In the genomic region with DNA sequence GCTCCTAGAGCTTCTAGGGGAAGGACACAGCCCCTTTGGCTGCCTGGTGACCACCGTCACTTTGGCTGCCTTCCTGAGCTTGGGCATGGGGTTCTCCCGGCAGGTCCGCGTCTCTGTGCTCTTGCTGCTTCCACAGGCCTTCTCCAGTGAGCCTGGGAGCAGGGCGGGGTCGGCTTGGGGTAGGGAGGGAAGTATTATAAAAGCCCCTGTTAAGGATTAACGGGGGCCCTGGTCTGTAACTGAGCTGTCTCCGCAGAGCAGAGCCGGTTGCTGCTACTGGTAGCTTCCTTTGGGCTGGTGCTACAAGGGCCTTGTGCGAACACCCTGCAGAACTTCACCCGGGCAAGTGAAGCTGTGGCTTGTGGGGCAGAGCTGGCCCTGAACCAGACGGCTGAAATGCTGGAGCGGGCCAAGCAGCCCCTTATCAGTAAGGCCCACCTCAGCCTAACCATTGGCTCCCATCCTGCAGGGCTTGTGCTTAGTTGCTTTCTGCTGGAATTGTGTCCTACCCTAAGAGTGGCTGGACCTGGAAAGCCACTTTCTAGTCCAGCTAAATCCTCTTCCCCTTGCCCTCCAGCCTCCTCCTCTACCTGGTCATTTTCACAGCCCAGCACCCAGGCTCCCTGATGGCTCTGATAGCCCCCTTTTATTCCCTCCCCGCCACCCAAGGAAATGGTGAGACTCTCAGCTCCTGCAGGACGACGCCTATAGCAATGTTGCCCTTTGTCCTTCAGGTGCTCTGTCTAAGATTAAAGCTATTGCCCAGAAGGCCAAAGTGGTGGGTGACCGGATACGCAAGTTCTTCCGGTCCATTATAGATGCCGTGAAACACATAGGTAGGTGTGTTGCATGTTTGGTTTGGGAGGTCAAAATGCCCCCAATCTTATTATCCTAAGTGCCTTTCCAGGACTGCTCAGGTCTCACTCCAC, we compare ENCODE assay signal across 25 mouse cellular contexts. TPM values are rescaled to one million over a fixed set of nuclear protein-coding genes. Genes with fewer than 3 reads are reported as not detected.
DNase-seq lines count a peak whose midpoint lies in the region; ATAC-seq and TF ChIP-seq lines count a peak whose summit lies in the region.
"Had no signal": no experiment of that assay in that cellular context is flagged by ENCODE, and none has a peak within 500 bp of the region (broad histone marks: within the 10 kb centered on the region; RNA-seq: fewer than 3 reads in every experiment).

No protein-coding gene starts in this region.

- H3K27ac ChIP-seq in forebrain, embryonic 10.5 days, result peak overlapping the region; percentile 12; the same call in 1 of the 2 replicates
- H3K27ac ChIP-seq in forebrain, embryonic 12.5 days, result no peak overlapping the region
- H3K27ac ChIP-seq in kidney, adult 2 months (ENCODE audit: insufficient read depth, low read depth, low read length), result no peak overlapping the region
- H3K27ac ChIP-seq in intestine, embryonic 15.5 days, result peak overlapping the region; percentile 62
- no peak overlapping the region for H3K27ac ChIP-seq in stomach, embryonic 14.5 days (ENCODE audit: low read length)
- H3K27ac ChIP-seq: embryonic facial prominence, embryonic 12.5 days; forebrain, embryonic 15.5 days; hindbrain, embryonic 10.5 days; hindbrain, postnatal 0 days; left cerebral cortex, adult 2 months; limb, embryonic 15.5 days; liver, embryonic 15.5 days; macrophage; midbrain, embryonic 13.5 days; neural tube, embryonic 13.5 days had no signal

- peaks cover 23% of the 10 kb centered on the region for H3K4me1 ChIP-seq in forebrain, embryonic 10.5 days
- peaks cover 5% of the 10 kb centered on the region; the same call in 1 of the 2 replicates for H3K4me1 ChIP-seq in forebrain, embryonic 12.5 days
- no peaks in the 10 kb centered on the region for H3K4me1 ChIP-seq in kidney, adult 2 months (ENCODE audit: control insufficient read depth, insufficient read depth, low read length)
- peaks cover 9% of the 10 kb centered on the region for H3K4me1 ChIP-seq in intestine, embryonic 15.5 days (replicated peaks)
- H3K4me1 ChIP-seq in stomach, embryonic 14.5 days (ENCODE audit: control insufficient read depth, insufficient read depth, low read length), result 0 out of 2 replicates have a peak, but pooled peaks cover 4% of the 10 kb centered on the region
- H3K4me1 ChIP-seq: embryonic facial prominence, embryonic 12.5 days; forebrain, embryonic 15.5 days; limb, embryonic 15.5 days; liver, embryonic 15.5 days; neural tube, embryonic 13.5 days had no signal

- no peak for TF ChIP-seq CTCF in kidney, adult 2 months (conservative IDR thresholded peaks at IDR 0.05; ENCODE audit: insufficient read depth, insufficient read length, low read depth, low read length)

- DNase-seq in forebrain, embryonic 10.5 days (ENCODE audit: extremely low spot score, low spot score), result no peak
- DNase-seq in kidney, postnatal 4 days, result peak; percentile 54 to 72
- DNase-seq in kidney, adult 2 months, result no peak
- DNase-seq in MN1 (ENCODE audit: low spot score), result no peak
- DNase-seq in urinary bladder, postnatal 25 days (ENCODE audit: low spot score), result no peak
- DNase-seq: cerebellum, adult 8-10 months; gastrocnemius, postnatal 14 days; kidney, postnatal 10 days; layer of hippocampus, adult 9-11 months; right cerebral cortex, postnatal 25 days had no signal

- no peaks in the 10 kb centered on the region for H3K36me3 ChIP-seq in forebrain, embryonic 10.5 days (replicated peaks)
- no peaks in the 10 kb centered on the region for H3K36me3 ChIP-seq in forebrain, embryonic 12.5 days (replicated peaks)
- H3K36me3 ChIP-seq in kidney, adult 2 months (ENCODE audit: control insufficient read depth, insufficient read depth, low read length), result no peaks in the 10 kb centered on the region
- H3K36me3 ChIP-seq in intestine, embryonic 15.5 days, result no peaks in the 10 kb centered on the region
- no peaks in the 10 kb centered on the region for H3K36me3 ChIP-seq in stomach, embryonic 14.5 days (ENCODE audit: control insufficient read depth, insufficient read depth, low read length)
- H3K36me3 ChIP-seq: embryonic facial prominence, embryonic 12.5 days; forebrain, embryonic 15.5 days; hindbrain, embryonic 10.5 days; limb, embryonic 15.5 days; liver, embryonic 15.5 days; midbrain, embryonic 13.5 days; neural tube, embryonic 13.5 days had no signal

- H3K9me3 ChIP-seq in forebrain, embryonic 10.5 days, result no peaks in the 10 kb centered on the region
- no peaks in the 10 kb centered on the region for H3K9me3 ChIP-seq in forebrain, embryonic 12.5 days
- no peaks in the 10 kb centered on the region for H3K9me3 ChIP-seq in intestine, embryonic 15.5 days
- no peaks in the 10 kb centered on the region for H3K9me3 ChIP-seq in stomach, embryonic 14.5 days (ENCODE audit: control insufficient read depth, low read depth, low read length)
- H3K9me3 ChIP-seq: embryonic facial prominence, embryonic 12.5 days; forebrain, embryonic 15.5 days; hindbrain, embryonic 10.5 days; limb, embryonic 15.5 days; liver, embryonic 15.5 days; midbrain, embryonic 13.5 days; neural tube, embryonic 13.5 days had no signal

- 78% methylated on average over 20 of the region's 20 CpGs for WGBS in forebrain, embryonic 10.5 days
- WGBS in forebrain, embryonic 12.5 days, result 79% methylated on average over 20 of the region's 20 CpGs
- 65% methylated on average over 20 of the region's 20 CpGs for WGBS in kidney, adult 2 months
- 54% methylated on average over 20 of the region's 20 CpGs for WGBS in intestine, embryonic 15.5 days
- WGBS in stomach, embryonic 14.5 days, result 63% methylated on average over 20 of the region's 20 CpGs

- no peak overlapping the region for H3K4me2 ChIP-seq in forebrain, embryonic 12.5 days
- H3K4me2 ChIP-seq in intestine, embryonic 15.5 days (replicated peaks), result peak overlapping the region; percentile 35
- no peak overlapping the region for H3K4me2 ChIP-seq in stomach, embryonic 14.5 days (replicated peaks; ENCODE audit: low read depth, low read length)
- H3K4me2 ChIP-seq: embryonic facial prominence, embryonic 12.5 days; forebrain, embryonic 15.5 days; limb, embryonic 15.5 days; liver, embryonic 15.5 days; midbrain, embryonic 13.5 days; neural tube, embryonic 13.5 days had no signal

- TF ChIP-seq POLR2A in kidney, adult 2 months (IDR thresholded peaks at IDR 0.05; ENCODE audit: low read depth, low read length), result no peak

- no peak overlapping the region for H3K9ac ChIP-seq in forebrain, embryonic 12.5 days
- H3K9ac ChIP-seq in intestine, embryonic 15.5 days, result no peak overlapping the region
- H3K9ac ChIP-seq in stomach, embryonic 14.5 days (replicated peaks; ENCODE audit: low read depth, low read length), result 0 out of 2 replicates have a peak overlapping the region, but pooled peaks have one; percentile 33
- H3K9ac ChIP-seq: embryonic facial prominence, embryonic 12.5 days; forebrain, embryonic 15.5 days; limb, embryonic 15.5 days; liver, embryonic 15.5 days; midbrain, embryonic 13.5 days; neural tube, embryonic 13.5 days had no signal

- ATAC-seq in forebrain, embryonic 12.5 days (ENCODE audit: low FRiP score), result no peak
- peak; percentile 60 for ATAC-seq in intestine, embryonic 15.5 days
- ATAC-seq in stomach, embryonic 14.5 days (ENCODE audit: insufficient number of reproducible peaks, insufficient read depth, low FRiP score, low read depth), result no peak
- ATAC-seq: forebrain, embryonic 15.5 days; hindbrain, postnatal 0 days; midbrain, embryonic 13.5 days had no signal

- no peak overlapping the region for H3K4me3 ChIP-seq in forebrain, embryonic 10.5 days
- H3K4me3 ChIP-seq in forebrain, embryonic 12.5 days (replicated peaks), result no peak overlapping the region
- H3K4me3 ChIP-seq in kidney, adult 2 months (ENCODE audit: insufficient read depth, low read depth, low read length), result no peak overlapping the region
- H3K4me3 ChIP-seq in intestine, embryonic 15.5 days (replicated peaks), result no peak overlapping the region
- no peak overlapping the region for H3K4me3 ChIP-seq in stomach, embryonic 14.5 days (ENCODE audit: low read depth, low read length)
- H3K4me3 ChIP-seq: embryonic facial prominence, embryonic 12.5 days; erythroblast, embryonic 14.5 days; forebrain, embryonic 15.5 days; hindbrain, embryonic 10.5 days; left cerebral cortex, adult 2 months; limb, embryonic 15.5 days; liver, embryonic 15.5 days; midbrain, embryonic 13.5 days; neural tube, embryonic 13.5 days had no signal

- H3K27me3 ChIP-seq in forebrain, embryonic 10.5 days (ENCODE audit: poor library complexity, severe bottlenecking), result peaks cover 15% of the 10 kb centered on the region; the same call in 1 of the 2 replicates
- H3K27me3 ChIP-seq in forebrain, embryonic 12.5 days, result 0 out of 2 replicates have a peak, but pooled peaks cover 10% of the 10 kb centered on the region
- H3K27me3 ChIP-seq in kidney, adult 2 months (replicated peaks; ENCODE audit: control insufficient read depth, insufficient read depth, low read length), result no peaks in the 10 kb centered on the region
- H3K27me3 ChIP-seq in intestine, embryonic 15.5 days (replicated peaks), result no peaks in the 10 kb centered on the region
- H3K27me3 ChIP-seq in stomach, embryonic 14.5 days (ENCODE audit: control insufficient read depth, insufficient read depth, low read length), result no peaks in the 10 kb centered on the region
- H3K27me3 ChIP-seq: embryonic facial prominence, embryonic 12.5 days; forebrain, embryonic 15.5 days; limb, embryonic 15.5 days; midbrain, embryonic 13.5 days; neural tube, embryonic 13.5 days had no signal

RNA-seq across cellular contexts. Expression of gene Dcst1, which starts 0.7 kb away (rescaled TPM):
- polyA plus RNA-seq in forebrain, embryonic 10.5 days (2016; fragmentation: Nextera tagmentation; extraction: Ambion mirVana), result 0.23 TPM in 1 of 2 replicates, not detected in the other
- polyA plus RNA-seq in forebrain, embryonic 12.5 days (2016; fragmentation: Nextera tagmentation; extraction: Ambion mirVana), result 0.36 and 0.54 TPM in 2 replicates
- polyA plus RNA-seq in kidney, adult 2 months (2012; rRNA removed), result 1.8 and 2.2 TPM in 2 replicates
- polyA plus RNA-seq in intestine, embryonic 15.5 days (2015; fragmentation: Nextera tagmentation; extraction: Ambion mirVana), result 1.6 and 1.9 TPM in 2 replicates
- 0.11 and 0.55 TPM in 2 replicates for polyA plus RNA-seq in stomach, embryonic 14.5 days (2014; fragmentation: Nextera tagmentation; extraction: Ambion mirVana)
- polyA plus RNA-seq: erythroblast, embryonic 14.5 days; liver, embryonic 15.5 days; macrophage had no signal

RNA-seq across cellular contexts. Expression of gene Dcst2, which starts 4.0 kb away (rescaled TPM):
- polyA plus RNA-seq in forebrain, embryonic 10.5 days (2016; fragmentation: Nextera tagmentation; extraction: Ambion mirVana), result 0.06 and 0.16 TPM in 2 replicates
- 0.13 and 0.22 TPM in 2 replicates for polyA plus RNA-seq in forebrain, embryonic 12.5 days (2016; fragmentation: Nextera tagmentation; extraction: Ambion mirVana)
- polyA plus RNA-seq in kidney, adult 2 months (2012; rRNA removed), result 0.38 and 0.41 TPM in 2 replicates
- polyA plus RNA-seq in intestine, embryonic 15.5 days (2015; fragmentation: Nextera tagmentation; extraction: Ambion mirVana), result 1.4 and 1.5 TPM in 2 replicates
- polyA plus RNA-seq in stomach, embryonic 14.5 days (2014; fragmentation: Nextera tagmentation; extraction: Ambion mirVana), result 0.18 and 0.42 TPM in 2 replicates
- polyA plus RNA-seq: erythroblast, embryonic 14.5 days; heart, embryonic 16.5 days; macrophage had no signal

RNA-seq across cellular contexts. Expression of gene Adam15, which starts 16.0 kb away (rescaled TPM):
- polyA plus RNA-seq in forebrain, embryonic 10.5 days (2016; fragmentation: Nextera tagmentation; extraction: Ambion mirVana), result 32.1 and 39.5 TPM in 2 replicates
- 22.7 and 28.2 TPM in 2 replicates for polyA plus RNA-seq in forebrain, embryonic 12.5 days (2016; fragmentation: Nextera tagmentation; extraction: Ambion mirVana)
- polyA plus RNA-seq in kidney, adult 2 months (2012; rRNA removed), result 95.1 and 111 TPM in 2 replicates
- 45.5 and 49.5 TPM in 2 replicates for polyA plus RNA-seq in intestine, embryonic 15.5 days (2015; fragmentation: Nextera tagmentation; extraction: Ambion mirVana)
- polyA plus RNA-seq in stomach, embryonic 14.5 days (2014; fragmentation: Nextera tagmentation; extraction: Ambion mirVana), result 27.9 and 28.5 TPM in 2 replicates

RNA-seq across cellular contexts. Expression of gene Efna4, which starts 27.9 kb away (rescaled TPM):
- polyA plus RNA-seq in forebrain, embryonic 10.5 days (2016; fragmentation: Nextera tagmentation; extraction: Ambion mirVana), result 27.6 and 28.7 TPM in 2 replicates
- 17.1 and 20.0 TPM in 2 replicates for polyA plus RNA-seq in forebrain, embryonic 12.5 days (2016; fragmentation: Nextera tagmentation; extraction: Ambion mirVana)
- 8.2 and 10.4 TPM in 2 replicates for polyA plus RNA-seq in kidney, adult 2 months (2012; rRNA removed)
- polyA plus RNA-seq in intestine, embryonic 15.5 days (2015; fragmentation: Nextera tagmentation; extraction: Ambion mirVana), result 16.9 and 18.1 TPM in 2 replicates
- 24.0 and 25.3 TPM in 2 replicates for polyA plus RNA-seq in stomach, embryonic 14.5 days (2014; fragmentation: Nextera tagmentation; extraction: Ambion mirVana)
- polyA plus RNA-seq: erythroblast, embryonic 14.5 days; macrophage had no signal

RNA-seq across cellular contexts. Expression of gene Zbtb7b, which starts 28.8 kb away (rescaled TPM):
- polyA plus RNA-seq in forebrain, embryonic 10.5 days (2016; fragmentation: Nextera tagmentation; extraction: Ambion mirVana), result 0.65 and 0.69 TPM in 2 replicates
- polyA plus RNA-seq in forebrain, embryonic 12.5 days (2016; fragmentation: Nextera tagmentation; extraction: Ambion mirVana), result 0.45 and 0.62 TPM in 2 replicates
- 54.3 and 58.8 TPM in 2 replicates for polyA plus RNA-seq in kidney, adult 2 months (2012; rRNA removed)
- 8.9 and 10.4 TPM in 2 replicates for polyA plus RNA-seq in intestine, embryonic 15.5 days (2015; fragmentation: Nextera tagmentation; extraction: Ambion mirVana)
- 4.5 and 5.7 TPM in 2 replicates for polyA plus RNA-seq in stomach, embryonic 14.5 days (2014; fragmentation: Nextera tagmentation; extraction: Ambion mirVana)

Comparison
In these comparisons a context has a peak if more than half of its experiments do, and no peak if none do; other contexts are left out.
1. DNase-seq: peak in kidney, postnatal 4 days (2 of 2); none in forebrain, embryonic 10.5 days (single experiment), kidney, adult 2 months (single experiment), MN1 (single experiment) and urinary bladder, postnatal 25 days (single experiment).
2. H3K27ac ChIP-seq: peak in forebrain, embryonic 10.5 days (single experiment) and intestine, embryonic 15.5 days (single experiment); none in forebrain, embryonic 12.5 days (single experiment), kidney, adult 2 months (single experiment) and stomach, embryonic 14.5 days (single experiment).